Mouse (Mus musculus): ENCODE data around the gene Itpr2.

- TF ChIP-seq CTCF (IDR thresholded peaks at IDR 0.05; ENCODE audit: low read depth, low read length) (no peak), POLR2A (IDR thresholded peaks at IDR 0.05; ENCODE audit: borderline replicate concordance, low read depth, low read length) (no peak)
Observed at GRCm38 (mm10) chr6:146247906-146248305, 254.1 kb downstream of the Itpr2 start.
